Mouse (Mus musculus) cerebellum, postnatal 10 days (tissue): Measurements from ENCODE around the gene Dus1l.
"Not testable (repeated sequence)": the region's sequence is repeated elsewhere in the genome, so short reads cannot be mapped to it uniquely, and the experiment has no call there.

Source experiments
- DNase-seq, 2 experiments: peaks; one replicate each; pipeline ENCODE4 v3.0.0; 2021; ENCODE audit warnings: mixed read lengths in 2 of 2

The Dus1l gene

DNA sequence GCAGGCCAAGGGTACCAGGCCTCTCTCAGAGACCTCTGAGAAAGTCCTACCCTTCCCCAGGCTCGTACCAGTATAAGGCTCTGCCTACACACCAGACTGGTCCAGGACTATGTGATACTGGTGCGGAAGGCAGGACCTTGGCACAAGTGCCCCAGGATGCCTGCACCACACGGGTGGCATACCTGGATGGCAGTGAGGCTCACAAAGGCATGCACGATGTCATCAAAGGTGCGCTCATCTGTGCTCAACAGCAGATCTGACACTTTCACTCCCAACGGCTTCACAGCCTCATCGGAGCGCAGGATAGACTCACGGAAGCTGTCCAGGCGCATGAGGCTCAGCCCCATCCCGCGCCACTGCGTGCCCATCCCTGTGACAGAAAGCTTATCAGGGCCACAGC, 22.0 kb upstream of the Dus1l start:
- DNase-seq: no peak

DNA sequence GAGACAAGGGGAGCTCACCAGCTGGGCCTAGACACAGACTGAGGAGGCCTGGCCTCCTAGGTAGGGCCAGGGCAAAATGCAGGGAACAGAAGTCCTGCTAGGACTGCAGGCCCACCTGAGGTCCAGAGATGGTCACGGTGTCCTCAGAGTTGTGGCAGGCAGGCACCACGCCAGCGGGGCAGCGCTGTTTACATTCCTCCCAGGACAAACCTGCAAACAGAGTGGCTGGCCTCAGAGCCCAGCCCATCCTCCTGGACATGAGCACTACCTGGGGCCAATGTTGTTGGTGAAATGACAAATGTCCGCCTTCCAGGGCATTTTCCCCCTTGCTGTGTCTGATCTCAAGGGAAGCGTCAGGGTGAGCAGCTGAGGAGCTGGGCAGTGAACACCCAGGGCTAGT, 21.2 kb upstream of the Dus1l start:
- no peak for DNase-seq

DNA sequence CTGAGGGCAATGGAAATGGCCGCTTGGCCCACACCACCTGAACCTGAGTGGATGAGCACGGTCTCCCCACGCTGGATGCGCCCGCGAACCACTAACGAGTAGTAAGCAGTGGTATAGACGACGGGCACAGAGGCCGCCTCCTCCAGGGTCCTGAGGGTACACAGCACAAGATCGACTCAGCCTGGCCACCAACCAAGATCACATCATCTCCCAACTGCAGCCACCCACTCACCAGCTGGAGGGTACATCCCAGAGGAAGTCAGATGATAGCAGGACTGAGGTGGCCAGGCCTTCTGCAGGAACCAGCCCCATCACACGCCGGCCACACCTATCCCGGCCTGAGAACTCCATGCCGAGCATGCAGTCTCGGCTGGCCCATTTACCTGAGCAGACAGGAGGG, 15.9 kb upstream of the Dus1l start:
- DNase-seq: no peak

DNA sequence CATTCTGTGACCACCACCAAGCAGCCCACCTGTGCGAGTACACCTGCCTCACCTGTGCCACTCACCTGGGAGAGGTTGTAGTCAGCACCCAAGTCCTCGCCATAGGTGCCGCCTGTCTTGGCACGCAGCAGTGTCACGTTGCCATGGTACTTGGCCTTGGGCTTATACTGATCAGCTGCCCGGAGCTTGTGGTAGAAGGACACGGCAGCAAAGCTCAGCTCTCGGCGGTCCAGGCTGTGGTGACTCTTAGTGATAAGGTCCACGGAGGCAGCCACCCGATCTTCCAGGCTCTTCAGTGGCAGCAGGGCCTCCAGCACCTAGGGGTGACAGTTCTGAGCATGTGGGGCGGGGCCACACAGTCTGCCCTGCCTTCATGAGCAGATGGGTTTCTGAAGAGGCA, 11.8 kb upstream of the Dus1l start:
- no peak for DNase-seq

DNA sequence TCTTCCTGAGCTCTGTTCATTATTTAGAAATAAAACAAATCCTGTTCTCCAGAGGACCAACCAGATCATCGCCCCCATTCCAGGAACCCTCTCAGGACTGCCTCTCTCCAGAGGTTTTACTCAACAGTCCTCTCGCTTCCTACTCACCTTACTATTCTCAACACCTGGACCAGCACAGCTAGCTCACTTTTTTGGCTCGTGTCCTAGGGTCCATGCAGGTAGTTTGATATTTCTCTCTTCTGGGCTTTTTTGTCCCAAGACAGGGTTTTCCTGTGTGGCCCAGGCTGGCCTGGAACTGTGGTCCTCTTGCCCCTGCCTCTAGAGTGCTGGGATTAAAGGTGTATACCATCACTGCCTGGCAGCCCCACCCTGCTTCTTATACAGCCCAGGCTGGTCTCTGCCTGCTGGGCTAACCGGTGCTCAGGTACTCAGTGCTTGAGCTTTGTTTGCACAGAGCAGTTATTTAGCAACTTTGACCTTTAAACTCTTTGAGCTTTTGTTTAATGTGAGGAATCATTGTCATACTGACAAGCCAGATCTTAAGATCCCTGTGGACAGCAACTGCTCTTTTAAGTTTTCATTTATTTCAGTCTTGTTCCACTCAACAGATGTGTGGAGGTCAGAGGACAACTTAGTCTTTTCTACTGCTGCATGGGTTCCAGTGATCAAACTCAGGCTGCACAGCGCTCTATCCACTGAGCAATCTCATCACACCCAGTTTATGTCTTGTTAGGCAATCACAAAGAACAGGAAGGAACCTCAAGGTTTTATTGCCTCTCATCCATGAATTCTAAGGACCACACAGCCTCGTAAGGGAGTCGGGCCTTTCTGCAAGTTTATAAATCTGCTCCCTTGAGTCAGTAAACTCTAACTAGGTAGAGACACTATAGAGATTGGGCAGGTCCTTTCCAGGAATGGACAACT, 9.4 kb upstream of the Dus1l start:
- no peak for DNase-seq

DNA sequence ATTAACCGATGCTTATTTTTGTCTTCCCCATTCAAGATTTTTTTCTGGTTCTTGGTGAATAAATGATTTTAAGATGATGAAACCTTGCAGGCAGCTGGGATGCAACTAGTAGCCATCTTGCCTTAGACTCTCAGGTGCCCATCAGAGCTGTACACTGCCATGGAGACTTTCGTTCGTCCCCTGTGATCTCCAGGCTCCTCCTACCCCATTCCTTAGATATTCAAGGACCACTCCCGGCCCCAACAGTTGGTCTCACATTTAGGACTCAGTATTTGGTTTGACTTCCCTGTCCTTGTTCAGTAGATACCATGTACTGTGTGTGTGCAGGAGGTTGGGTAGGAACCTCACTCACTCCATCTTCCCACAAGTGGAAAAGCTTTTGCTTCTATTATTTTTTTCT, 8.6 kb upstream of the Dus1l start:
- no peak for DNase-seq

DNA sequence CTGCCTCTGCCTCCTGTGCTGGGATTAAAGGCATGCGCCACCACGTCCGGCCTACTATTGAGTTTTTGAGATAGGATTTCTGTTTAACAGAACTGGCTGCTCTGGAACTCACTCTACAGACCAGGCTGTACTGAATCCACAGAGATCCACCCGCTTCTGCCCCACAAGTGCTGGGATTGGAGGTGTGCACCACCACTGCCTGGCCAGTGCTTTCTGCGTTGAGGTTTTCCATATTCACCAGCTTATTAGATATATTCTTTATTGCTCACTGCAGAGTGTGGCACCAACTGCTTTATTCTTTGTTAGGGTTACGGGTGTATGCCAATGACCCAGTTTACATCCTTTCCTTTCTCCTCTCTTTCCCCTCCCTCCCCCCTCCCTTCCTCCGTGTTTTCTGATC, 8.1 kb upstream of the Dus1l start:
- DNase-seq: no peak

DNA sequence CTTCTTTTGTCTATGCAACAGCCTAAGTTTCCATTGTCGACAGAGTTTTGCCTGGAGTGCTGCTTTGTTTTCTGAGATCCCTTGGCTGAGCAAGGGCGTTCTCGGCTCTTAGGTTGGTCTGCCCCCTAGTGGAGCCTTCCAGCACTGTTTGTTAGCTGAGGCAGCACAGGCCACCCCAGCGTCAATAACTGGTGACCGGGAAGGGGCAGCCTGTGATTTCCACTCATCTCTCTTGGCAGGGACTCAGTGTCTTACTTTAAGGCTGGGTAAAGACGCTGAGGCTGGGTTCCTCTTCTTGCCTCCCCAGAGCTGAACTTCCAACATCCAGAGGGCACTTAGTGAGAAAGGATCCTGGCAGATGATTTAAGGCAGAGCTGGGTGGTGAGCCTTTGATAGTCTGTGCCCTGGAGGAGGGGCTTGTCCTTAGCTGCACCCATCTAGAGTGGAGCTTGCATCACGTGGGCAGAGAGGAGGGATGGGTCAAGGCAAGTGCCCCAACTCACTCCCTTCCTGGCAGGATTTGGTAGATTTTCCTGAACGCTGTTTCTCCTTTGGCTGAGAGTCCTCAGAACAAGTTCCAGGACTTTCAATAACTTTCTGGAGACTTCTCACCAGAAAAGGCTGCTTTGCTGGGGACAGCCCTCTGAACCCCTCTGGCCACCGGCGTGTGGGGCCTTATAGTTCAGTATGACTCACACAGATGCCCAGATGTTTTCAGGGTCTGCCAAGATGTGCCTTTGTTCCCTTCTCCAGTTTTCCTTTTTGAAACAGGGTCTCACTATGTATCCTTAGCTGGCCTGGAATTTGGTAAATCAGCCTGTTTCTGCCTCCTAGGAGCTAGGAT, 4.1 kb upstream of the Dus1l start:
- DNase-seq: peak; percentile 95 to 97

DNA sequence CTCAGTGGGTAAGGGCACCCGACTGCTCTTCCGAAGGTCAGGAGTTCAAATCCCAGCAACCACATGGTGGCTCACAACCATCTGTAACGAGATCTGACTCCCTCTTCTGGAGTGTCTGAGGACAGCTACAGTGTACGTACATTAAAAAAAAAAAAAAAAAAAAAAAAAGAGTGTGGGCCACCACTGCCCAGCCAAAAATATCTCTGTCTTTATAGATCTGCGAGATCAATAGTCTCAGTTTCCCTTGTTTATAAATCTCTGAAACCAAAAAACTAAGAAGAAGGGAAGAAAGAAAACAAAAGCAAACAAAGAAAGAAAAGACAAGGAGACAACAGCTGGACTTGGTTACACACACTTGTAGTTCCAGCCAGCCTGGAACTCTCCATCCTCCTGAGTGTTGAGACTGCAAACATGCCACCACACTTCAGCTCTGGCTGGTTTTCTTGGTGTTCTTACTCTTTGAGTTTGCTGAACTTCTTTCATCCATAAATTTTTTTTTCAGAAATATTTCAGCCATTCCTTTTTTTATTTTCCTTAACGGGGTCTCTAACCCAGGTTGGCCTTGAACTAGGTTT, 3.2 kb upstream of the Dus1l start:
- DNase-seq: no peak

DNA sequence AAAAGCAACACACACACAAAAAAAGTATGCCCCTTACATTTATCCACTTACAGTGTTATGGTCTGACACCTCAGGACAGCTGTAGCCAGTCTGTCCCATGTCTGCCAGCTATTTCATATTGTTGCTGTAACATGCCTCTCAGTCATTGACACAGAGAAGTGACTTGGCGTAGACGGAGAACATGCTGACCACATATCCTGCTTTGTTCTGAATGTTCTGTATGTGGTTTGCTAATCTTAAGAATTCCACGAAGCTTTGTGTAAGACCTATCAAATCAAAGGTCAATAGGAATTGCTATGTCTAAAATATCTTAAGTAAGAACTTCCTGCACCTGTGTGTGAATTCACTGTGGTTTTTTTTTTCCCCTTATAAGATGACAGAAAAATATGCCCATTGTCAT, 2.0 kb upstream of the Dus1l start:
- DNase-seq: no peak

DNA sequence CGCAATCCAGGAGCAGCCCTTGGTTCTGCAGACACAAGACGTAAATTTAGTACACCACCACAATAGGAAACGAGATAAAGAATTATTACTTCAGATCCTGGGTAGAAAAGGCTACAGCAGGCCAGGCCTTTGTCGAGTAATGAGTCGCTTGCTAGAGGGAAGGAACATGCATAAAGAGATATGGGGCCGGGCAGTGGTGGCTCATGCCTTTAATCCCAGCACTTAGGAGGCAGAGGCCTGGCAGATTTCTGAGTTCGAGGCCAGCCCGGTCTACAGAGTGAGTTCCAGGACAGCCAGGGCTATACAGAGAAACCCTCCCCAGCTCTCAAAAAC, 377 bp upstream of the Dus1l start:
- no peak for DNase-seq

DNA sequence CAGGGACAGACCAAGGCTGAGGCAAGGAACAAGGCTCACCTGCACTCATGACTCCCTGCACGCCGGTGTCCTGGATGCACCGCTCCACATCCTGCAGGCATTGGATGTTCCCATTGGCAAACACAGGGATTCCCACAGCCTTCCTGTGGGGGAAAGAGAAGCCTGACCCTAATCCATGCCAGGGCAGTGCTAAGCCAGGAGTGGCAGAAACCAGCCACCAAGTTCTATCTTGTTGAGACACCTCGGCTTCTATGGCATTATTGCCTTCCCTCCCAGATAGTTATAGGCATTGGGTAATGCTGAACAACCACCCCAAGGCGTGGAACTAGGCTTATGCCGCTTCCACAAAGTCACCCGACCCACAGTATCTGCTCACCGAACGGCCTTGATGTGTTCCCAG, 3.6 kb downstream of the Dus1l start:
- no peak for DNase-seq

DNA sequence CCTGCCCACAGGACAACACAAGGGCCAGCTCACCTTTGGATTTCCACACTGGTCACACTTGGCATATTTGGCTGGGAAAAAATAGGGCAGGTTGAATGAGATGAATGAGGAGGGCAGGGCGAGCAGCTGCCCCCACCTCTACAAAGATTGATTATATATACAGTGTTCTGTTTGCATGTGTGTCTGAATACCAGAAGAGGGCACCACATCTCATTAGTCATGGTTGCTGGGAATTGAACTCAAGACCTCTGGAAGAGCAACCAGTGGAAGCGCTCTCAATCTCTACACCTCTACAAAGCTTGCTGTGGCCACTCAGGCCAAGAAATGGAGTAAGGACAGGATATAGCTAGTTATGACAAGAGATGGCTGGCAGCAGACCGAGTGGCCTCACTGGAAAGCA, 6.4 kb downstream of the Dus1l start:
- DNase-seq: no peak

DNA sequence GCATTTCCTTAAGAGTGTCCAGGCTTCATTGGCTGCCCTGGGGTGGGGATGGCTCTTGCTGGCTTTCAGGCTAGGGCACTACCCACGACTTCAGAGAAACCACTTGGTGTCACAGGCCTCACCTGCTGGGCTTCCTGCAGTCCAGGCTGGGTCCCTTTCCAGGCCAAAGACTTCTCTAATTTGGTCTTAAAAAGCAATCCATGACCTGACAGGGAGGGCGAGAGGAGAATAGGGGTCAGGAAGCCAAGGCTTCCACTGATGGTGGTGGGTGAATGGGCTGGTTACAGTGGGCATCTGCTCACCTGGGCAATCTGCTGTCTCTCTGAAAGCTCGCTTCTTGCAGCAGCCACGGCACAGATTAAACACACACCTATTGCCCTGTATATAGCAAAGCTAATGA, 6.8 kb downstream of the Dus1l start:
- DNase-seq: no peak

DNA sequence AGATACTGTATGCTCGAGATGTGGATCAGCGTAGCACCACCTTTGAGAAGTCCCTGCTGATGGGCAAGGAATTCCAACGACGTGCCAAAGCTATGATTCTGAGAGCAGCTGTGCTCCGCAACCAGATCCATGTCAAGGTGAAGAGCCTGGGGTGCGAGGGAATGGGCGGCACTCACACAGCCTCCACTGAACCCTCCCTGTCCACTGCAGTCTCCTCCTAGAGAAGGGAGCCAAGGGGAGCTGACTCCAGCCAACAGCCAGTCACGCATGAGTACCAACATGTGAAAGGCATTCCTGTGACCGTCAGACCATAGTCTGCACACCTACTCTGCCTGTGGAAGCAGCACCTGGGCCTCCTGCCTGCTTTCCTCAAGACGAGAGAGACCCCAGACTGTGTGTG, 7.7 kb downstream of the Dus1l start:
- not testable (repeated sequence) for DNase-seq

DNA sequence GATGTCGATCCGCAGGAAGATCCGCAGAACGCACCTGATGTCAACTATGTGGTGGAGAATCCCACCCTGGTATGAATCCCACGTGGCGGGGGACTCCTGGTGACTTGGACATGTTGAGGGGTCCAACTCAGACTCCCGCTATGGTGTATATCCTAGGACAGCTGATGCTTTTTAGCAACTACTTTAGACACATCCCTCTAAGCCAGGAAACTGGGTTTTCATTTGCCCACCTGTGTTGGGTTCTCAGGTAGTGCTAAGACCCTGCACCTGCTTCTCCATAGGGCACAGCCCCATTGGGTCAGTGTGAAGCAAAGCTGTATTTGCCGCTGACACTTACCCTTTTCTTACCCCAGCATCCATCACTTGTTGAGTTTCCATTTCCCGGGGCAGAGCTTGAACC, 11.1 kb downstream of the Dus1l start:
- no peak for DNase-seq

DNA sequence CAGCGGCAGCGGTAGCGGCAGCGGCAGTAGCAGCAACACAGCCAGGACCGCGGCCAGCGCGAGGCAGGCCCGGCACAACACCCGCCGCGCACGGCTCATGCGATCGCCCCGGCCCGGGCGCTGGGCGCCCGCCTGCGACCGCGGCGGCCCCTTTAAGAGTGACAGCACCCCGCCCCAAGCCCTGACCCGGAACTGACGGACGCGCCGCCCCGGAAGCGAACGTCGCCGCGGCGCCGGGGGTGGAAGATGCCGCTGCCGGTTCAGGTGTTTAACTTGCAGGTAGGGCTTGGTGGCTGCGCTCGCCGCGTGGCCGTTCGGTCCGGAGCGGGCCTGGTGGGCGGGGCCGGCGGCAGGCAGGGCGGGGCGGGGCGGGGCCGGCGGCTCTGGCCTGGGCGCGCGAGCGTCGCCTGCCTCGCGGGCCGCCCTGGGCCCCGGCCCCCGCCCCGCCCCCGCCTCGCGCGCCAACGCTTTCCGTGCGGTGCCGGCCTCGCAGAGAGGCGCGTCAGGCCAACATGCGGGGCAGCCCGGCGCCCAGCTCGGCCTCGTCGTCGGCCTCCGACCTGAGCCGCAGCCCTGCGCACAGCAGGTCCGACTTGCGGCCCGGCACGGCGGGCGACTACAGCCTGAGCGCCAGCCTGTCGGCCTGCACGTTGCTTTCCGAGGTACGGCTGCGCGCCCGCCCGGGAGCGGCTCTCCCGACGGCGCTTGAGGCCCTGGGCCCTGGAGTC, 12.0 kb downstream of the Dus1l start, which contains the start of the genes Rfng and Gps1:
Gene Rfng (minus strand): TSS at position 144 of the 728 bp plus-strand sequence.
Gene Gps1 (plus strand): TSS at position 209 of the 728 bp plus-strand sequence.
- peak; percentile 91 for DNase-seq

DNA sequence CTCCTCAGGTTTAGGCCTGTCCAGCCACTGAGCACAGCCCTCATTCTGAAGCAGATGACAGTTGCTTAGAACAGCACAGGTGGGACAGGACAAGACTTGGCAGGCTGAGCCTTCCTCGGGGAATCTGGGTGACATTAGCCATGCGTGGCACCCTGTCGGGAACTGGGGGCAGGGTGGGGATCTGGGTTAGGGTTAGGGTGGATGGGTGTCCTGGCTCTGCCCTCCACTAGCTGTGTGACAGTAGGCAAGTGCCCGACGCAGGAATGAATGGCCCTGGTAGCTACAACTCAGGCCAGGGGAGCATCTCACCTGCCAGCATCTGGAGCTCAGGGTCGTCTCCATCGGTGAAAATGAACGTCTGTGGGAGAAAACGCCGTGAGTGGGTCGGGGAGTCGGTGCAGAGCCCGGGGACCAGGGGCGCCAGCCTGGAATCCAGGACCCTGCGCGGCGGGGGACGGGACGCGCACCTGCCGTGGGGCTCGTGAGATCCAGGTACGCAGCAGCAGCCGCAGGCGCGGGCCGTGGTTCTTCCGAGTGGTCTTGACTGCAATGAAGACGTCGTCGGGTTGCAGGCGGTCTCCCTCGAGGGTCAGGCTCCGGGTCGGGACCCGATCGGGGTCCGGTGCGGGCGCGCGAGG, 12.7 kb downstream of the Dus1l start:
- peak; percentile 46 to 54 for DNase-seq

DNA sequence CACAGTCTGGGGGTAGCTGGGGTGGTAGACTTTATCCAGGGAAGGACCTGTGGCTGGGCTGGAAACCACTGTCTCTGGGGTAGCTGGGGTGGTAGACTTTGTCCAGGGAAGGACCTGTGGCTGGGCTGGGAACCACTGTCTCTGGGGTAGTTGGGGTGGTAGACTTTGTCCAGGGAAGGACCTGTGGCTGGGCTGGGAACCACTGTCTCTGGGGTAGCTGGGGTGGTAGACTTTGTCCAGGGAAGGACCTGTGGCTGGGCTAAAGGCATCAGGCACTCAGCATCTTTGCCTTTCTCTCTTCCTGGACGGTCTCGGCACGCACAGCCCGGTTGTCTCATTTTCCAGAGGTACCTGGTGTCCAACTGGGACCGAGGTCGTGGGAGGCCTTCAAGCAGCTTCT, 14.8 kb downstream of the Dus1l start:
- DNase-seq: not testable (repeated sequence)

DNA sequence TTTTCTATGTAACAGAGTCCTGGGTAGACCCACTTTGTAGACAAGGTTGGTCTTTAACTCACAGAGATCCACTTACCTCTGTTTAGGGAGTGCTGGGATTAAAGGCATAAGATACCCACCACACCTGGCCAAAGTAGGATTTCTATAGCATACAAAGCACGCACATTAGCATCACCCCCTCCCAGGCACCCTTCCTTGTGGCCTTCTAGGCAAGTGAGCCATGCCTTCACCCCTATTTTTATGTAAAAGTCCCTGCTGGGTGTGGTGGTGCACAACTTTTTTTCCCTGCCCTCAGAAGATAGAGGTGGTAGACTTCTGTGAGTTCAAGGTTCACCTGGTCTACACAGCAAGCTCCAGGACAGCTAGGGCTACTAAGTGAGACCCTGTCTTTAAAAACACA, 16.3 kb downstream of the Dus1l start:
- no peak for DNase-seq

DNA sequence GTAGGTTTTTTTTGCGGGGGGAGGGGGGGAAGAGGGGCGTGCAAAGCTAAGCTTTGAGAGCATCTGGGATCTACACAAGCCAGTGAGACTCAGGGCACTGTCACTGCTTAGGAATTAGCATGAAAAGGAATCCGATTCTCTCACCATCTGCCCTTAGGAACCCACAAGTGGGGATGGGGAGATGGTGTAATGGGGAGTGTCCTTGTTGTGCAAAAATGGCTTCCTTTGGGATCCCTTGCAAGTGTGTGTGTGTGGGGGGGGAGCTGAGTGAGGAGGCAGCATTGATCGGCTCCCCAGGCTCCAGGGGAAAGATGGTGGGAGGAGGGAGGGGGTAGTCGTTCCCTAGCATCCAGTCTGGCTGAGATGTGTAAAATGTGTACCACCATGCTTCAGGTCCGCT, 19.1 kb downstream of the Dus1l start:
- peak in 1 of 2 experiments; percentile 8 for DNase-seq

DNA sequence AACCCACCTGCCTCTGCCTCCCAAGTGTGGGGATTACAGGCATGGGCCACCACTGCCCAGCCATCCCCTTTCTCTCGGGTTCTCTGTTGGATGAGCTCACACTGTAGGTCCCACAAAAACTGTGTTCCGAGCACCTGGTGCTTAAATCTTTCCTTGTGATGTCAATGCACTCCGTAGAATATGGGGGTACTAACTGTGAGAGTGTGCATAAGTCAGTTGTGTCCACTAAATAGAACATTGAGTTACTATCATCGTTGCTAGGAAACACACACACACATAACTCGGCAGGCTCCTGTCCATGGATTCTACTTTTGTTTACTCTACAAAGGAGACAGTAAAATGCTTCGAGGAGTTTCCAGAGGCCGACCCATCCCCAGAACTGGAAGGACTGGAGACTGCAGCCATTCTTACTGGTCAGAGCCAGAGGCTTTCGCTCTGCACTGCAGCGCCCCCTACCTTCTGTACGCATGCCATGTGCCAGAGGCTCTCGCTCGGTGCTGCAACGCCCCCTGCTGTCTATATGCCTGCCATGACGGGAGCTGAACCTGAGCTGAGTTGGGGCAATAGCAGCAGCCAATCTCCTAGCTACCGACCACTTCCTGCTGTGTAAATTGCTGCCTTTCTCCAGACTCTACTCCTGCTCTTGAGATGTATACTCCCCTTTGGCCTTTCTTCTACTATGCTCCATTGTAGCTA, 20.3 kb downstream of the Dus1l start:
- DNase-seq: peak; percentile 99 to 100
